Mouse (Mus musculus): ENCODE data around the gene Mrps5. TPM values are rescaled to one million over a fixed set of nuclear protein-coding genes. Genes with fewer than 3 reads are reported as not detected.
"Not testable (repeated sequence)": the region's sequence is repeated elsewhere in the genome, so short reads cannot be mapped to it uniquely, and the experiment has no call there.

Gene Mrps5
- 10 to 100 TPM; 82.9 to 94.5 TPM for total RNA-seq (2021)
- long read RNA-seq, full-length matches to known transcripts, result 56 of 69 reads
- long read RNA-seq, partial matches to known transcripts, result 0 of 69 reads
- long read RNA-seq, other reads (novel, unspliced or antisense), result 13 of 69 reads

DNA sequence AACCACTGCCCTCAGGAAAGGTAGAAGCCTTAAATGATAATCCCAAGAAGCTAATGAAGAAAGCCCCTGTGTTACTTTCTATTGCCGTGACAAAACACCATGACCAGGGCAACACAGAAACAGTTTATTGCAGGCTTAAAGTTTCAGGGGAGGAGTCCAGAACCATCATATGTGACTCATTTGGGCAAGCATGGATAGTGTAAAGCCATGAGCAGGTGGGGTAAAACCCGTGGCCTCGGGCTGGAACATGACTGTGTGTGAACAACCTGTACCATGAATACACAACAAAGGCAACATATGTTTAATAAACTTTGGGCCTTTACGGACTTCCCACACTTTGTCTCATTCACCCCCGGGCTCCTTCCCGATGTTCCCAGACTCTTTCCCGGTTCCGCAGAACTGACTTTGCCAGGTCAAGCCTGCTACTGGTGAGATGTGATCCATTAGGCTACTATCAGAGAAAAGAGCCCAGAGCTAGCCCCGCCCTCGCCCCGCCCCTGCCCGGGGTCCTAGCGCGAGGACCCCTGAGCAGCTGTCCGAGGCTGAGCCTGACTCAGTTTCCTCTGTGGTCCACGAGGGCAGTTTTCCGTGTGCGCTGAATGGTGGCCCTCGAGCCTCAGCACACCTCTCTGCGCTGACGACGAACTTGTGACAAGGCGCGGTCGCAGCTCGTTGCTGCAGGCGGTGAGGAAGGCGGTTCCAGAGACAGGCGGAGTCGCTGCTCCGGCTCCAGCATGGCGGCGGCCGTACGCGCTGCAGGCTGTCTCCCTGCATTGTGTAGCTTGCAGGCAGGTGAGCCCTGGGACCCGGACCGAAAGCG lies at the start of gene Mrps5, which contains the start of gene Zfp661:
TSS of gene Mrps5 (plus strand) at position 529 of the 820 bp plus-strand sequence.
TSS of gene Zfp661 (minus strand) at position 401 of the 820 bp plus-strand sequence.
- DNase-seq (ENCODE audit: low spot score in 2 of 2), result peak; percentile 77 to 89

DNA sequence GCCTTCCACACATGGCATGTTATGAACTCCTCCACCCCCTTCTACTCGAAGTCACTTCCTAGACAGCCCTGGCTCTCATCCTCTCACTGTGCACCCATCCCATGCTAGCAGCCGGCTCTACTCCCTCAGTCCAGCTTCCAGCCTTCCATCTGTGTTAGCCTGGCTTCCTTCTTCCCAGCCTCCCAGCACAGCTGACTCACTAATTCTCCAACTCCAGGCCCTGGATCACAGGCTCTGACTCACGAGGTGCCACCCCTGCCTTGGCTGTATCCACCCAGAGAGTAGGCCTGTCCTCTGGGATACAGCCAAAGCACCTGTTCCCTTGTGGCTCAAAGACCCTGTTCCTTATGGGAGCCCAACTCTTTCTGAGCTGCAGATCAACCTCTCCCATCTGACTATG lies 49.5 kb upstream of the Mrps5 start:
- peak; percentile 61 to 73 for DNase-seq (ENCODE audit: low spot score in 2 of 2)

DNA sequence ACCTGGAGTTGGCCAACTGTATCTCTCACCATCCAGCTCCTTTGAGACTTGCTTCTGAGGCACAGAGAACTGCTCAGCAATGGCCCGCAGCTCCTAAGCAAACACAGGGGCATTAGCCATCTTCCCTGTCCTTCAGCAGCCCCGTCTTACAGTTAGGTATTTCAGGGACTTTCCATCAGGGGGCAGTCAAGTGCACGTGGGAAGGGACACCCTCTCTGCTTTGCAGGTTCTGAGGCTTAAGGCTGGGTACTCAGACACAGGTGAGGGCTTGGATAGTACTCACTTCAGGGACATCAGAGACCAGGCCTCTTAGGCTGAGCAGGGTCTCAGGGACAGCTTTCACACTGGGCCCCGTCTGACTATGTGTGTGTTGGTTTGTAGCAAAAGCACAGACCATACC lies 47.5 kb upstream of the Mrps5 start:
- DNase-seq (ENCODE audit: low spot score in 2 of 2), result no peak

DNA sequence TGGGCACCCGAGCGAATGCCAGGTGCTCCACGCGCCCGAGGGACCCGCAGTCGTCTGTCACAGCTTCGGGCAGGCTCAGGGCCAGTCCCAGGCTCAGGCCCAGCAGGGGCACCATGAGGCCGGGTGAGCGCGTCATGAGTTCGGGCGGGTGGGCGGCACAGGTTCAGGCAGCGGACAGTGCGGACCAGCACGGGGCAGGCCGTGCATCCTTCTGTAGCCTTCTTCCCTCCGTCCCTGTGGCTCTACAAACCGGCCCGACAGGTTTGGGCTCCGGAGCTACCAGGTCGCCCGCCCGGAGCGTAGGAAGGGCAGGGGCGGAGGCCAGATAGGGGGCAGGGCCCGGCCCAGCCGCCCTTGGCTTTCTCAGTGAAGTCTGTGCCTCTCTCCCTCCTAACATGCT lies 45.8 kb upstream of the Mrps5 start, which contains the start of gene Prom2:
TSS of gene Prom2 (minus strand) at position 283 of the 400 bp plus-strand sequence.
- DNase-seq (ENCODE audit: low spot score in 2 of 2), result no peak

DNA sequence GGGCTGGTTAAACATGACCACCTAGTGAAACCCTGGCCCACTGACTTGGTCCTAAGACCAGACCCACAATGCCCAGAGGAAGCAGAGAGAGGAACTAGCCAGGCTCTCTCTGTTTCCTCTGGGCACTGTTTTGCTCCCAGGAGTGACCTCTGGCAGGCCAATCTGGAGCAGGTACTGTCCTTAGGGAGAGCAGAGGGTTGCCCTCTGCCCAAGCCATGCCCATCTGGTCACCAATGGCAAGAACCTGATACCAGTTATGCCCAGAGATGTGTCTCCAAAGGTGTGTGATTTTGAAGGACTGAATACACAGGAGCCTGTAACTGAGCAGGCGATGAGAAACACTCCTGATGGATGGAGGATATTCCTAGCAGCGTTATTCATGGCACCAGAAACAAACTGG lies 45.3 kb upstream of the Mrps5 start:
- DNase-seq (ENCODE audit: low spot score in 2 of 2), result no peak

DNA sequence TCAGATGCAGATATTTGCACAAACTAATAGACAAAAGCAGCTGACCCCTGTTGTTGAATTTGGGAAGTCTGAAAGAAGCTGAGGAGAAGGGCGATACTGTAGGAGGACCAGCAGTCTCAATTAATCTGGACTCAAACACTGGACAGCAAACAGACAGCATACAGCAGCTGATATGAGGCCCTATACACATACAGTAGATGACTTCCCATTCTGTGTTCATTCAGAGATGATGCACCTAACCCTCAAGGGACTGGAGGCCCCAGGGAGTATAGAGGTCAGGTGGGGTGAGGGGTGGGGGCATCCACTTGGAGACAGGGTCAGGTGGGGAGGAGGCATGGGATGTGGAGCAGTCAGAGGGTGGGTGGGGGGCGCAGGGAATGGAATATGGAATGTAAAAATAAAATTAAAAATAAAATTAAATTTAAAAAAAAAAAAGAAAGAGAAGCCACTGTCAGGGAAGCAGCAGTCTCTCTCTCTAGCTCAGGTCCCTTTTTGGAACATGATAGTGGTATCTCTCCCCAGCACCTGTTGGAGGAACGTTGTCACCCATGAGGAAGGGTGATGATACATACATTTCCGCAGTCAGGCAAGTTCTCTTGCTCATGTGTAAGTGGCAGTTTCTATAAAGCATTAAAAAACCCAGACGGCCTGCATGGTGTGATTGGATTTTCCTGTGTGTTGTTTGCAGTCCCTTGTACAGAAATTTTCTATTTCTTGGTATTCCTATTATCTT lies 38.5 kb upstream of the Mrps5 start:
- DNase-seq (ENCODE audit: low spot score in 2 of 2), result no peak

DNA sequence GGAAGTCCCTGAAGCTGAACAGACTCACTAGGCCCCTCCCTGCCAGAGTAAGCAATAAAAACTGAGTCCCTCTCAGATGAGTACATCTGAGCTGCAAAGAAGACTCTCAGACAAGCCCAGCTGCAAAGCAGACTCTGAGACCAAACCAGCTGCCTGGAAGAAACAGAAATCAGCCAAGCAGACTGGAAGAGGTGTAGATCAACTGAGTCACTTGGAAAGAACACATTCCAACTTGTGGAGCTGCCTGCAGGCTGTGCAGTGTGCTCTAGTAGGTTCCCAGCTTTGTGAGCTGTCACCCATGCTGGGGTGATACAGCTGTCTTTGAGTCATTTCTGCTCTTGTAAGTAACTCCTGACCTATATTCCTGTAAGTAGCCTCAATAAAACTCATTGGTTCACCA lies 37.3 kb upstream of the Mrps5 start:
- DNase-seq (ENCODE audit: low spot score in 2 of 2), result no peak

DNA sequence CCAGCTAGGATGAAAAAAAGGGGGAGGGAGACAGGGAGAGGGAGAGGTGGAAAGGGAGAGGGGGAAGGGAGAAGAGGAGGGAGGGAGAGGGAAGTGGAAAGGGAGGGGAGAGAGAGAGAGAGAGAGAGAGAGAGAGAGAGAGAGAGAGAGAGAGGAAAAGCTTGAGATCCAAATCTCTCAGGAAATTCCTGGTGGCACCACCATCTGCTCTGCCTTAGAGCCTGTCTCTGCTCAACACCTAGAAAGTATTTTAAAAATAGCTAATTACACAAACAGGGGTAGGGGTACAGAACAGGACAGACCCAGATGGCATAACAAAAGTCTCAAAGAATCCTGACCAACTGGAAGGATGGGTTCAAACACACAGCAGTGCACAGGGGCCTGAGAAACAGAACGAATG lies 36.6 kb upstream of the Mrps5 start:
- no peak for DNase-seq (ENCODE audit: low spot score in 2 of 2)

DNA sequence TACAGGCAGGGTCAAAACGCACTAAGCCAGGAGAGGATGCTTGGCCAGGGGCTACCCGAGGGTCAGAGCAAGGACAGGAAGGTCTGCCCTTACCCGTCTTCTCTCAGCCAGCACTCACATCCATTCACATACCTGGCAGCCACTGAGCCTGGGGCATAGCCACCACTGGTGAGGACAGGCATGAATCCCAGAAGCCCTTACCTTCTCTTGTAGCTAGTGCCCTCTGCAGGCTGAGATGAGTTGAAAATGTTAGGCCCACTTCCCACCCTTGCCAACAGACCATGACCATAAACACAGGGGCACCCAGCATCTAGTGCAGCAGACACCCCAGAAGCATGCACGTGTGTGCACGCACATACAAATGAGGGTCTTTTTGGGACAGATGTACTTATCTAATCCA lies 35.9 kb upstream of the Mrps5 start:
- peak; percentile 19 to 62 for DNase-seq (ENCODE audit: low spot score in 2 of 2)

DNA sequence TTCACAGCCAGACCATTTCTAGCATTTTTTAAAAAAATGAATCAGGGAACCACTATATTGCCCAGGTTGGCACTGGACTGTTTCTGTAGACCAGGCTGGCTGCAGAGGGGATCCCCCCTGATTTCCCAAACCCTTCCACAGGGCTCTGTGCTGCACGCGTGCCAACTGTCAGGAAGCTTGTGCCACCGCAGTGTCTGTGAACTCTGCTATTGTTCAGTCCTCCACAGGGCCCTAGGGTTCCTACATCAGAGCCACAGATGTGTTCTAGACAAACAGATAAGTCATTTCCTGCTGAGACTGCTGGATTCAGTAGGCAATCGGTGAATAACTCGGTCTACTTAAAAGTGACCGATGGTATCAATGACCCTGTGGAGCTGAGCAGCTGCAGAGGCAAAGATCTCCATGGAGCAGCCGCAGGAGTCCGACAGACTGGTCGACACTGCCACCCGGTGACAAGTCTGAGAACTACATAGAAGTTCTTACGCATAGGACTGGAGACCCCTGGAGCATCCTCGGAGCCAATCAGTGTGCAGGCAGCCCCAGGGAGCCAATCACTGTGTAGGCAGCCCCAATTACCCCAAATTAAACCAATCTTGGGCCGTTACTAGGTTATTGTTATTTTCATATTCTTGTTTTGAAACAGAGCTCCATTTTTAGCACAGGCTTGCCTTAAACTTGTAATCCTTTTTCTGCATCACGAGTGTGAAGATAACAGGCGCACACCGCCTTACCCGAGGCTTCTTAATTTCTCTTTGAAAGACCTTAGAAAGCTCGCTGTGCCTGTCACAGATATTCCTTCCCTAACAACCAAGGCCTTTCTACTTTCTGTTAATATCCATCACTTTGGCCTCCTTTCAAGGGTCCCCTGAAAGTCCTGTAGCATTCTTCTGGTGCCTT lies 27.7 kb upstream of the Mrps5 start:
- DNase-seq (ENCODE audit: low spot score in 2 of 2), result peak; percentile 90 to 99

DNA sequence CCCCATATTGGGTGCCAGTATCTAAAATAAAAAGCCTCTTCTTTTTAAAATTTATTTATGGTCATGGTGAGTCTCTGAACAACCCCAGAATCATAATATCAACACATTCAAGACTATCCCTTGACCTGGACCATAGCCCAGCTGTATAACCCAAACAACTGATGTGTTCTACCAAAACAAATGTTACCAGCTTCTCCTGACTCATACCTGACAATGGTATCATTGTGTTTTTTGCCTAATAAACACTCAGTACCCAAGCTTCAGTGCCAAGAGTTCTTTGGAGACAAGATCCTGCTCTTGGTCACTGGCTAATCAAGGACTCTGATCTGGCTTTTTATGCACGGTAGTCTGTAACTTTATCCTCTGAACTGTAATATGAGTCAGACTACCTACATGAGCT lies 13.7 kb upstream of the Mrps5 start:
- DNase-seq (ENCODE audit: low spot score in 2 of 2), result no peak

DNA sequence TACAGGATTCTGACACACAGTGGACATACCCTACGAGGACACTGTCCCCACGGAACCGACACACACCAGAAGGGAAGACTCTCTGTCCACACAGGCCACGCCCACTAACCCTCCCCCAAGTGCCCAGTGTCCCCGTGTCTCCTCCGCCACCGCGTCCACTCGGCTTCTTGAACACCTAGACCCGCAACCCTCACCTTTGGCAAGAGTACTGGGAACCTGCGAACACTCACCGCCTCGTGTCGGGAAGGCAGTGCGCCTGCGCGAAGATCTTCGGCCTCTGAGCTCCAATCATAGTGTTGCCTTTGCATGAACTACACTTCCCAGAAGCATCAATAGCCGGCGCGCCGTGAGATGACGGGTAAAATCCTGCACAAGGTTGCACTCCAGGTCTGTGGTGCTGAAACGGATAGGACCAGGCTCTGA lies 2.6 kb upstream of the Mrps5 start:
- peak; percentile 93 to 97 for DNase-seq (ENCODE audit: low spot score in 2 of 2)

DNA sequence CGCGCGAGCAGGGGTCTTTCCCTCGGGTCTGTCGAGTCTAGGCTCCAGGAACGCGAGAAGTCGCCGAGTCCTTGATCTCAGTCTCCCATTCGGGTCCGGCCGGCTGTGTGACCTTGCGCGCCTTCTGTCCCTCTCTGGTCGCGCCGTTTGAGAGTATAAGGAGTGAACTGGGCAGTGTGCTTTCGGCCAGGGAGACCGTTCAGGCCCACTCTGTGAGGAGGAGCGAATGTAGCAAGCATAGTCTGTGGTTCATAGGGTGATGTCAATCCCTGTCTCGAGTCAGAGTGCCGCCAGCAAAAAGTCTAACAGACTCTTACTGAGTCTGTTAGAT lies 457 bp downstream of the Mrps5 start:
- no peak for DNase-seq (ENCODE audit: low spot score in 2 of 2)

DNA sequence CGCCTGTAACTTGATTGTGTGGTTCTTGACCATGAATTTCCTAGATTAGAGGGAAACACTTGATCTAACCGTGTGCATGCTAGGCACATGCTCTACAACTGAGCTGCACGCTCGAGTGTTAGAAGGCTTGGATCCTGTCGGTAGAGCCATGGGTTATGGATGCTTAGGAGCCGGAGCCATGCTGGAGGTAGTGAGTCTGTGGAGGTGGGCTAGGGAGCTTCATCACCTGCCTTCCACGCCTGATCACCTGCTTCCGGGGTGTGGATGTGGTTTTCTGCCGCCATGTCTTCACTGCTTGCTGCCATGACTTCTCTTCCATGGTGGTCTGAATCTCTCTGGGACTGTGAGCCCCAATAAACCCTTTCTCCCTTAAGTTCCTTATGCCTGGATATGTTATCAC lies 1.9 kb downstream of the Mrps5 start:
- DNase-seq (ENCODE audit: low spot score in 2 of 2), result no peak

DNA sequence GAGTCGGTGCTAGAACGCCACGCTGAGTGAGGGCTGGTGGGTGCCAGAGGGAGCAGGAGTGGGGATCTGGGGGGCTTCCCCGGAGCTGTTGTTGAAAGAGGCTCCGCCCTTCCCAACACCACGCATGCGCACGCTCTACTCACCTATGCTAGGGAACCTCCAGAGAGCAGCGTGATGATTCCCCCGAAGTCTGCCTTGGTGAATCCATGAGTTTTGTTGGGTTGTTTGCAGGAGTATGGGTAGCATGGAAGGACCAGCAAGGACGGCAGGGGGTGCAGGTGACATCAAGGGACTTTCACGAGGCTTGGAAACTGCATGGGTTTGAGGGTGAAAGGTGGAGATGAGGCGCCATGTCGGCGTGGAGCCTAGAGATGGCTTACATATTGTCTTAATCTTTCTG lies 3.2 kb downstream of the Mrps5 start:
- DNase-seq (ENCODE audit: low spot score in 2 of 2), result no peak

DNA sequence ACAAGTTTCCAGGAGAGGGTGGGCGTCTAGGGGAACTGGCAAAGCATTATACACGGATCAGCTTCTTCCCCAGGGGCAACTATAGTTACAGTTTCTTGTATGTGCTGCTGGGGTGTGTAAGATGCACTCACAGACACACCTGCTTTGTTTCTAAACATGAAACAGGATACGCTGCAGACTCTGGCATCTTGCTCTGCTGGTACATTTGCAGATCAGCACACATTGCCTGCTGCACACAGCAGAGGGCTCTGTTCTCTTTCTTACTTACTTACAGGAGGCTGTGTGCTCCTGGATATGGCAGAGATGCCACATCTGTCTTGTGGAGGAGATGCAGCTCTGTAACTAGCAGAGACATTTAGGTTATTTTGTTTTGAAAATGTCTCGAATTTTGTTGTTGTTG lies 3.8 kb downstream of the Mrps5 start:
- no peak for DNase-seq (ENCODE audit: low spot score in 2 of 2)

DNA sequence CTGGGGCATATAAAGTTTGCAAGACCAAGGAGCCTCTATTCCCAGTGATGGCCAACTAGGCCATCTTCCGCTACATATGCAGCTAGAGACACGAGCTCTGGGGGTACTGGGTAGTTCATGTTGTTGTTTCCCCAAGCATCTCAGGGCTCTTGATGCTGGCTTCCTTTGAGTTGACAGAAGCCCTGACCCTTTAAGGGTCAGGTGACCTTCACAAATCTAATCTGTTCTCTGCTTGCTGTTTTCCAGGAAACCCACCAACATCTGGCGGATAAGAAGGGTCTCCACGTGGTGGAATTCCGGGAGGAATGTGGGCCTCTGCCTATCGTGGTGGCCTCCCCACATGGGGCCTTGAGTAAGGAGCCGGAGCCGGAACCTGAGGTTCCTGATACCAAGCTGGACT lies 16.4 kb downstream of the Mrps5 start:
- DNase-seq (ENCODE audit: low spot score in 2 of 2), result not testable (repeated sequence)

DNA sequence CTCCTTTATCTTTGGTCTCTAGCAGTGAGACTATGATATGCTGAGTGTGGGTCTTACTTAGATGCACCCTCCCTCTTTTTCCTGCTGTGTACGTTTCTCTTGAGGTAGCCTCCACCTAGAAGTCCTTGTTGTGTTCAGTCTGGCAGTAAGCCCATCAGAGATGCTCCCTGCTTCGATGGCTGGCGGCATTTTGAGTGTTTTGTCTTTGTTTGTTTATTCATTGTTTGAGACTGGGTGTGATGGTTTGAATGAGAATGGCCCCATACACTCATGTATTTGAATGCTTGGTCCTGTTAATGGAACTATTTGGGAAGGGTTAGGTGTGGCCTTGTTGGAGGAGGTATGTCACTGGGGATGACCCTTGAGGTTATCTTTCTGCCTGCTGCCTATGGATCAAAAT lies 18.2 kb downstream of the Mrps5 start:
- DNase-seq (ENCODE audit: low spot score in 2 of 2), result no peak

DNA sequence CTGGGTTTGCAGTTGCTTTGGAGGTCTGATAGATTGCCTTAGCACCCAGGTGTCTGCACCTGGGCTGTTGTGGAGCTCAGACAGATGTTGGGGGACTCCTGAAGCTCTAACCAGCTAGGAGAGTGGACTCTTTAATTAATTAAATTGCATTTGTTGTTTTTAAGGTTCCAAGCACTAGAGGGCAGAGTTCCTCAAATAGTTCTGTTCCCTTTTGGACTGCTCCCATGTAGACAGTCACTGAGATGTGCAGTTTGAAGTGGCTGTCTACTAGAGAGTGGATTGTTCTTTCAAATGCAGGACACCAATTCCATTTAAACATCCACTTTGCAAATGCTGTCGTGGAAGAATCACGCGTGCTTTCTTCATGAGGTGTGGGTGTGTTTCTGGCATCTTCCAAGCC lies 21.2 kb downstream of the Mrps5 start:
- peak in 1 of 2 experiments; percentile 69 for DNase-seq (ENCODE audit: low spot score in 2 of 2)

DNA sequence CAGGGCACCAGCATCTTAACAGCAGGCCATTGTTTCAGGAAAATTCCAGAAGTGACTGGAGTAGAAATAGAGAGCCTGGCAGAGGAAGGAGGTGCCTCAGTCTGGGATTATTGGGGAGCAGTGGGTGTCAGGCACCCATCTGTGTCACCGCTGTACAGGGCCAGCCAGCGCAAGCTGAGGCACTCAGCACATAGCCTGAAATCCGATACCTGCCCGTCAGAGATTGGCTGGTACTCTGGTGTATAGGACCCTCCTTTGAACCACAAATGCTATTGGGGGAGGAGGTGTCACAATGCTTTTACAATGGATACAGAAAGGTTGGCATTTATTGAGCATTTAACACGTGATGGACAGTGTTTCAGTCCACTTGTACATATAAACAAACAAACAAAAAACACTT lies 22.0 kb downstream of the Mrps5 start:
- no peak for DNase-seq (ENCODE audit: low spot score in 2 of 2)

DNA sequence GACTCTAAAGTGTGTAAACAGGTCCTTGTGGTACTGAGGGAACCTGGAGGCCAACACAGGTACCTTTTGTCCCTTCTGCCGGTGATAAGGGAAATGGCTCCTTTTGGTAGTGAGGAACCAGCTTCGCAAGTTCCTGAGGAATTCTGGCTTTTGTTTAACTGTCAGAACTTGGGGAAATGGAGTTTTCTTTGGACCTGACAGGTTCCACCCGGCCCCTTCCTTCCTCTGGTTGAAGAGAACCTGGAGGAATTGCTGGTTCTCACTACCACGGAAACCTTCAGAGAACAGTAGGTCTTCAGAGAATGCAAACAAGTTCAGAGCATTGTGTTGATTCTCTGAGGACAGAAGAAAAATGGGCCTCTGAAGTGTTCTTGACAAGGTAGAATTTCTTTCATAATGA lies 24.4 kb downstream of the Mrps5 start:
- no peak for DNase-seq (ENCODE audit: low spot score in 2 of 2)
